Mouse (Mus musculus): ENCODE measurements around the gene Maob.

GRCm38 (mm10) chrX:16706094-16706493 is 111.1 kb downstream of the Maob start:
- no peak for TF ChIP-seq RCOR1 (conservative IDR thresholded peaks at IDR 0.05; ENCODE audit: low read depth, low read length)
- no peak for TF ChIP-seq TBP (conservative IDR thresholded peaks at IDR 0.05; ENCODE audit: low read depth, low read length)
- no peak for TF ChIP-seq CTCF (conservative IDR thresholded peaks at IDR 0.05 in 1 of 2, IDR thresholded peaks at IDR 0.05 in 1 of 2; ENCODE audit: low read depth in 2 of 2, low read length in 2 of 2)
- TF ChIP-seq USF2 (conservative IDR thresholded peaks at IDR 0.05; ENCODE audit: low read depth, low read length): no peak
- no peak for TF ChIP-seq BHLHE40 (IDR thresholded peaks at IDR 0.05; ENCODE audit: low read depth, low read length)
- no peak for TF ChIP-seq MYC (IDR thresholded peaks at IDR 0.05; ENCODE audit: low read depth, low read length)
- TF ChIP-seq E2F4 (IDR thresholded peaks at IDR 0.05; ENCODE audit: insufficient replicate concordance, low read depth, low read length): no peak
- TF ChIP-seq POLR2A (IDR thresholded peaks at IDR 0.05; ENCODE audit: low read depth, low read length): no peak

Measured in CH12.LX (cell line).